Comparison of ENCODE assay signal across 11 mouse cellular contexts in the genomic region with DNA sequence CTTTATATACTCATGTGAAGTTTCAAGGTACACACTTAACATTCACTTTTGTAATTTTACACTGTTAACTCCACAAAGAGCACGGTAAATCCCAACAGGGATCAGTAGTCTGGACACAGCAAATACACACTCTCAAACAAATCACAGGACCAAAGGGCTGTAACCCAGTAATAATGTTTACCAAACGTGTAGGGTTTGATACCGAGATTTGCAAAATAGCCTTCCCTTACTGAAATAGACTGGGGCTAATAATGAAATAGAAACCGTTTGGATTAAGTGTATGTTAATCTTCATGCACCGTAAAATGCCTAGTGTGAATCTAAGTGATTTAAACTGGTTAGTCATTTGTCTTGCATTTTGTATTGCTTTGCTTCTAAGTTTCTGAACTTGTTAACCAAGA. TPM values are rescaled to one million over a fixed set of nuclear protein-coding genes. Genes with fewer than 3 reads are reported as not detected.
DNase-seq lines count a peak whose midpoint lies in the region; ATAC-seq lines count a peak whose summit lies in the region.
"Had no signal": no experiment of that assay in that cellular context is flagged by ENCODE, and none has a peak within 500 bp of the region (broad histone marks: within the 10 kb centered on the region; RNA-seq: fewer than 3 reads in every experiment).

No protein-coding gene starts in this region.

- H3K4me3 ChIP-seq in hindbrain, embryonic 10.5 days: peak overlapping the region; percentile 78
- H3K4me3 ChIP-seq in hindbrain, embryonic 11.5 days (ENCODE audit: low read depth, low read length): no peak overlapping the region; the same call in 1 of the 2 replicates
- no peak overlapping the region for H3K4me3 ChIP-seq in embryonic facial prominence, embryonic 13.5 days
- no peak overlapping the region for H3K4me3 ChIP-seq in liver, embryonic 15.5 days (replicated peaks)

- peaks cover 21% of the 10 kb centered on the region for H3K4me1 ChIP-seq in hindbrain, embryonic 10.5 days (replicated peaks)
- no peaks in the 10 kb centered on the region for H3K4me1 ChIP-seq in hindbrain, embryonic 11.5 days (replicated peaks; ENCODE audit: control insufficient read depth, insufficient read depth, low read length)
- H3K4me1 ChIP-seq in embryonic facial prominence, embryonic 13.5 days: peaks cover 7% of the 10 kb centered on the region; the same call in 1 of the 2 replicates
- H3K4me1 ChIP-seq in liver, embryonic 15.5 days (replicated peaks): peaks cover 19% of the 10 kb centered on the region

- DNase-seq in hindbrain, embryonic 10.5 days (ENCODE audit: low spot score): no peak
- DNase-seq in hindbrain, embryonic 11.5 days (ENCODE audit: low spot score): no peak
- DNase-seq in A20 (ENCODE audit: low read depth, low spot score): peak; percentile 47
- DNase-seq in spleen, postnatal 14 days (ENCODE audit: low spot score in 2 of 2): no peak
- DNase-seq in cerebellum, postnatal 10 days: no peak
- DNase-seq: adrenal gland, postnatal 36 days had no signal

- no peak overlapping the region for H3K9ac ChIP-seq in hindbrain, embryonic 11.5 days (ENCODE audit: low read depth, low read length)
- no peak overlapping the region for H3K9ac ChIP-seq in embryonic facial prominence, embryonic 13.5 days
- no peak overlapping the region for H3K9ac ChIP-seq in liver, embryonic 15.5 days

- no peaks in the 10 kb centered on the region for H3K9me3 ChIP-seq in hindbrain, embryonic 10.5 days
- H3K9me3 ChIP-seq in hindbrain, embryonic 11.5 days (ENCODE audit: control insufficient read depth, low read length): no peaks in the 10 kb centered on the region
- no peaks in the 10 kb centered on the region for H3K9me3 ChIP-seq in embryonic facial prominence, embryonic 13.5 days
- no peaks in the 10 kb centered on the region for H3K9me3 ChIP-seq in liver, embryonic 15.5 days (replicated peaks)
- H3K9me3 ChIP-seq: G1E had no signal

- H3K27me3 ChIP-seq in hindbrain, embryonic 10.5 days (ENCODE audit: insufficient read depth, poor library complexity, severe bottlenecking): no peaks in the 10 kb centered on the region
- H3K27me3 ChIP-seq in hindbrain, embryonic 11.5 days (ENCODE audit: control insufficient read depth, insufficient read depth, low read length): no peaks in the 10 kb centered on the region
- no peaks in the 10 kb centered on the region for H3K27me3 ChIP-seq in embryonic facial prominence, embryonic 13.5 days
- H3K27me3 ChIP-seq in liver, embryonic 15.5 days: no peaks in the 10 kb centered on the region

- H3K4me2 ChIP-seq in hindbrain, embryonic 11.5 days (replicated peaks; ENCODE audit: low read depth, low read length): no peak overlapping the region
- H3K4me2 ChIP-seq in embryonic facial prominence, embryonic 13.5 days: peak overlapping the region; percentile 88
- peak overlapping the region; percentile 97 for H3K4me2 ChIP-seq in liver, embryonic 15.5 days

- H3K27ac ChIP-seq in hindbrain, embryonic 10.5 days: no peak overlapping the region
- H3K27ac ChIP-seq in hindbrain, embryonic 11.5 days (ENCODE audit: low read depth, low read length): no peak overlapping the region
- H3K27ac ChIP-seq in embryonic facial prominence, embryonic 13.5 days: no peak overlapping the region
- H3K27ac ChIP-seq in liver, embryonic 15.5 days (replicated peaks): no peak overlapping the region

- H3K36me3 ChIP-seq in hindbrain, embryonic 10.5 days: peaks cover 11% of the 10 kb centered on the region
- no peaks in the 10 kb centered on the region for H3K36me3 ChIP-seq in hindbrain, embryonic 11.5 days (ENCODE audit: control insufficient read depth, insufficient read depth, low read length)
- H3K36me3 ChIP-seq in embryonic facial prominence, embryonic 13.5 days: peaks cover 5% of the 10 kb centered on the region; the same call in 1 of the 2 replicates
- H3K36me3 ChIP-seq in liver, embryonic 15.5 days (replicated peaks): 0 out of 2 replicates have a peak, but pooled peaks cover 3% of the 10 kb centered on the region

- ATAC-seq in hindbrain, embryonic 11.5 days (ENCODE audit: low FRiP score): no peak
- no peak for ATAC-seq in embryonic facial prominence, embryonic 13.5 days (ENCODE audit: insufficient number of reproducible peaks, insufficient read depth, low FRiP score, low TSS enrichment, low read depth)
- ATAC-seq in liver, embryonic 15.5 days (ENCODE audit: insufficient read depth): no peak
- no peak for ATAC-seq in monocyte, adult 5-6 weeks (replicated peaks; ENCODE audit: insufficient number of reproducible peaks, low FRiP score, low TSS enrichment, poor library complexity, severe bottlenecking)

- 44% methylated on average over 5 of the region's 5 CpGs for WGBS in hindbrain, embryonic 10.5 days
- WGBS in hindbrain, embryonic 11.5 days: 37% methylated on average over 5 of the region's 5 CpGs
- 25% methylated on average over 5 of the region's 5 CpGs for WGBS in embryonic facial prominence, embryonic 13.5 days
- 26% methylated on average over 5 of the region's 5 CpGs for WGBS in liver, embryonic 15.5 days (ENCODE audit: insufficient replicate concordance)

RNA-seq across cellular contexts. Expression of a gene that starts 1.2 kb away (rescaled TPM):
- 17.4 and 19.9 TPM in 2 replicates for polyA plus RNA-seq in hindbrain, embryonic 10.5 days (2016; fragmentation: Nextera tagmentation; extraction: Ambion mirVana)
- polyA plus RNA-seq in hindbrain, embryonic 11.5 days (2014; fragmentation: Nextera tagmentation; extraction: Ambion mirVana): 19.2 and 22.4 TPM in 2 replicates
- polyA plus RNA-seq in embryonic facial prominence, embryonic 13.5 days (2015; fragmentation: Nextera tagmentation; extraction: Ambion mirVana): 23.3 and 23.6 TPM in 2 replicates
- polyA plus RNA-seq in liver, embryonic 15.5 days (2015; fragmentation: Nextera tagmentation; extraction: Ambion mirVana): 9.7 and 11.0 TPM in 2 replicates
- total RNA-seq in monocyte, adult 5-6 weeks (2017): 34.1 to 44.9 TPM (median 35.3 TPM) in 3 replicates

RNA-seq across cellular contexts. Expression of a gene that starts 16.4 kb away (rescaled TPM):
- 0.84 TPM in 1 of 2 replicates, not detected in the other for polyA plus RNA-seq in hindbrain, embryonic 10.5 days (2016; fragmentation: Nextera tagmentation; extraction: Ambion mirVana)
- polyA plus RNA-seq in hindbrain, embryonic 11.5 days (2014; fragmentation: Nextera tagmentation; extraction: Ambion mirVana): 0.36 and 0.99 TPM in 2 replicates
- polyA plus RNA-seq in embryonic facial prominence, embryonic 13.5 days (2015; fragmentation: Nextera tagmentation; extraction: Ambion mirVana): 0.65 and 1.0 TPM in 2 replicates
- 0.18 and 0.35 TPM in 2 replicates for polyA plus RNA-seq in liver, embryonic 15.5 days (2015; fragmentation: Nextera tagmentation; extraction: Ambion mirVana)
- total RNA-seq in monocyte, adult 5-6 weeks (2017): not detected in 3 replicates
- total RNA-seq: layer of hippocampus, adult 18-20 months had no signal

RNA-seq across cellular contexts. Expression of a gene that starts 42.4 kb away (rescaled TPM):
- polyA plus RNA-seq in hindbrain, embryonic 10.5 days (2016; fragmentation: Nextera tagmentation; extraction: Ambion mirVana): 79.9 and 108 TPM in 2 replicates
- polyA plus RNA-seq in hindbrain, embryonic 11.5 days (2014; fragmentation: Nextera tagmentation; extraction: Ambion mirVana): 137 and 140 TPM in 2 replicates
- polyA plus RNA-seq in embryonic facial prominence, embryonic 13.5 days (2015; fragmentation: Nextera tagmentation; extraction: Ambion mirVana): 107 and 112 TPM in 2 replicates
- polyA plus RNA-seq in liver, embryonic 15.5 days (2015; fragmentation: Nextera tagmentation; extraction: Ambion mirVana): 28.9 and 33.1 TPM in 2 replicates
- 112 to 157 TPM (median 127 TPM) in 3 replicates for total RNA-seq in monocyte, adult 5-6 weeks (2017)
